Mouse (Mus musculus) kidney, embryonic 16.5 days (tissue): ENCODE data around the gene Zdhhc8. TPM values are rescaled to one million over a fixed set of nuclear protein-coding genes. Genes with fewer than 3 reads are reported as not detected.

Source experiments
- ATAC-seq: fragments of 200-750 bp; cut with Nextera tagmentation; 2 replicates; pipeline ENCODE4 v1.8.0; 2017; ENCODE audit warnings: moderate TSS enrichment; ENCODE audit not compliant: low FRiP score, low TSS enrichment
- H3K27ac ChIP-seq: fragments of 300-500 bp; sonication (generic); 2 replicates; pipeline ENCODE4 v1.5.1; 2014; ENCODE audit warnings: low read length
- H3K27me3 ChIP-seq: fragments of 300-500 bp; sonication (generic); 2 replicates; pipeline ENCODE4 v1.6.1; 2014; ENCODE audit warnings: low read length, control low read depth, mixed read lengths; ENCODE audit not compliant: insufficient read depth
- H3K36me3 ChIP-seq: fragments of 300-500 bp; sonication (generic); 2 replicates; pipeline ENCODE4 v1.6.1; 2014; ENCODE audit warnings: low read length, control low read depth, mixed read lengths; ENCODE audit not compliant: insufficient read depth
- H3K4me1 ChIP-seq: fragments of 300-500 bp; sonication (generic); 2 replicates; pipeline ENCODE4 v1.6.1; 2014; ENCODE audit warnings: low read length, control low read depth, mixed read lengths; ENCODE audit not compliant: insufficient read depth
- H3K4me2 ChIP-seq: fragments of 300-500 bp; sonication (generic); replicated peaks from 2 replicates; pipeline ENCODE4 v1.6.1; 2014; ENCODE audit warnings: low read depth, low read length
- H3K4me3 ChIP-seq: fragments of 300-500 bp; sonication (generic); 2 replicates; pipeline ENCODE4 v1.5.1; 2014; ENCODE audit warnings: mild to moderate bottlenecking, low read length
- H3K9ac ChIP-seq: fragments of 300-500 bp; sonication (generic); replicated peaks from 2 replicates; pipeline ENCODE4 v1.6.1; 2014; ENCODE audit warnings: low read length
- H3K9me3 ChIP-seq: fragments of 300-500 bp; sonication (generic); 2 replicates; pipeline ENCODE4 v1.6.1; 2016; ENCODE audit warnings: low read length, control low read depth
- WGBS: fragments of 180-500 bp; shearing (Covaris S2); extraction: QIAGEN DNeasy Blood & Tissue Kit; methylation state at CpG from one replicate; pipeline ENCODE4 v1.1.7; 2014; 5-methylcytosine and 5-hydroxymethylcytosine counted together
- polyA plus RNA-seq: library from polyadenylated mRNA; unstranded; fragments of >200 nt; fragmentation: Nextera tagmentation; extraction: Ambion mirVana; gene quantifications from 2 replicates; pipeline ENCODE4 v1.2.1, GENCODE M21; 2015

Zdhhc8 gene
- polyA plus RNA-seq, 1 experiment from 2014 or later = 11.6 TPM

DNA sequence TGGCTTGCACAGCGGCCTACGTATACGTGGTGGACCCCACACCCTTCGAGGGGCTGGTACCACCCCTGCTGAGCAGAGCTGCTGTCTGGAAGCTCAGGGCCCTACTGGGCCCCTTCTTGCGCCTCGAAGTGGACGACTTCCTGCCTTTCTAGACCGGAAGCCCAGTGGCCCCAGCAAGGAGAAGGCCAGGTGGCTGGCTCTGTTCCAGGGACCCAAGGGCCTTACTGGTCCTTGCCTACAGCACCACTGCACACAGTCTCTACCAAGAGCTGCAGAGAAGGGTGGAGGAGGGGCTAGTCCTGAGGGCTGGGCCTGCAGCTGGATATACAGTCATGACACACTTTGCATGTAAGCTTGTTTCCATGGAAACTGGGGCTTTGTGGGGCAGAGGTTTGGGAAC lies 14.9 kb downstream of the Zdhhc8 start:
- Histone ChIP-seq H3K9me3 (no peaks in the 10 kb centered on the region), H3K4me2 (no peak overlapping the region), H3K4me1 (peaks cover 8% of the 10 kb centered on the region), H3K27me3 (no peaks in the 10 kb centered on the region), H3K36me3 (peaks cover 28% of the 10 kb centered on the region), H3K9ac (0 out of 2 replicates have a peak overlapping the region, but pooled peaks have one; percentile 28), H3K27ac (no peak overlapping the region), H3K4me3 (no peak overlapping the region)
- 50% methylated on average over 8 of the region's 8 CpGs for WGBS
- peak; percentile 63; the same call in 1 of the 2 replicates for ATAC-seq

DNA sequence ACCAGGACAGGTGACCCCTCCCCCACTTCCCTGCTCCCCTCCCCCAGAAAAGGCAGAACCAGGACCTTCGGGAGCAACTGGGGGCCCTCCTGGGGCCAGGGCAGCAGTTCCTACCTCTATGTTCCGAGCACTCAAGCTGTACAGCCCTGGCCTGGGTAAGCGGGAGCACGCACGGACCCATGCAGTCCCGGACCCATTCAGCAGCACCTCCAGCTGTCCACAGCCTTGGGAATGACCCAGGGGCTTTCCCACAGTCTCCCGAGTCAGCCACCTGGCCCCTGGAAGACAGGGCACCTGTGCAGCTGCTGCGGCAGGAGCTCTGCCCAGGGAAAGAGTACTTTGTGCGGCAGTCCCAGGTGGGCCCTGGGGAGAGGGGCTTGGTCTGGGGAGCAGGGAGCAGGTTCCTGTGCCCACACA lies 16.3 kb downstream of the Zdhhc8 start:
- Histone ChIP-seq H3K4me2 (no peak overlapping the region), H3K4me3 (no peak overlapping the region), H3K36me3 (peaks cover 14% of the 10 kb centered on the region), H3K9me3 (no peaks in the 10 kb centered on the region), H3K4me1 (peaks cover 8% of the 10 kb centered on the region), H3K27me3 (no peaks in the 10 kb centered on the region), H3K9ac (no peak overlapping the region), H3K27ac (no peak overlapping the region)
- 66% methylated on average over 9 of the region's 9 CpGs for WGBS
- no peak for ATAC-seq

- H3K4me2 ChIP-seq = no peak within 1 kb of the TSS
- peaks cover 8% of the 10 kb centered on the region for H3K4me1 ChIP-seq
- H3K27me3 ChIP-seq = no peaks in the 10 kb centered on the region
- H3K9ac ChIP-seq = no peak within 1 kb of the TSS
- no peak for ATAC-seq
- WGBS = 85% methylated on average over 4 of the region's 4 CpGs
- no peak within 1 kb of the TSS for H3K27ac ChIP-seq
- H3K9me3 ChIP-seq = no peaks in the 10 kb centered on the region
- H3K36me3 ChIP-seq = peaks cover 4% of the 10 kb centered on the region
- H3K4me3 ChIP-seq = no peak within 1 kb of the TSS
Observed at GRCm38 (mm10) chr16:18217579-18217978, 17.4 kb downstream of the Zdhhc8 start, which contains the start of gene Ccdc188. Gene Ccdc188 (plus strand): TSS chr16:18217879.

- Histone ChIP-seq H3K36me3 (no peaks in the 10 kb centered on the region), H3K27ac (no peak overlapping the region), H3K4me1 (peaks cover 2% of the 10 kb centered on the region), H3K9me3 (no peaks in the 10 kb centered on the region), H3K27me3 (no peaks in the 10 kb centered on the region), H3K9ac (no peak overlapping the region), H3K4me3 (no peak overlapping the region), H3K4me2 (no peak overlapping the region)
- ATAC-seq = no peak
- WGBS = 85% methylated on average over 7 of the region's 7 CpGs
Observed at GRCm38 (mm10) chr16:18214858-18215257, 20.1 kb downstream of the Zdhhc8 start.

GRCm38 (mm10) chr16:18213689-18214088 lies 21.2 kb downstream of the Zdhhc8 start:
- Histone ChIP-seq H3K9ac (no peak overlapping the region), H3K9me3 (no peaks in the 10 kb centered on the region), H3K27me3 (no peaks in the 10 kb centered on the region), H3K36me3 (no peaks in the 10 kb centered on the region), H3K4me2 (no peak overlapping the region), H3K27ac (no peak overlapping the region), H3K4me1 (no peaks in the 10 kb centered on the region), H3K4me3 (no peak overlapping the region)
- WGBS = 48% methylated on average over 6 of the region's 6 CpGs
- ATAC-seq = no peak

DNA sequence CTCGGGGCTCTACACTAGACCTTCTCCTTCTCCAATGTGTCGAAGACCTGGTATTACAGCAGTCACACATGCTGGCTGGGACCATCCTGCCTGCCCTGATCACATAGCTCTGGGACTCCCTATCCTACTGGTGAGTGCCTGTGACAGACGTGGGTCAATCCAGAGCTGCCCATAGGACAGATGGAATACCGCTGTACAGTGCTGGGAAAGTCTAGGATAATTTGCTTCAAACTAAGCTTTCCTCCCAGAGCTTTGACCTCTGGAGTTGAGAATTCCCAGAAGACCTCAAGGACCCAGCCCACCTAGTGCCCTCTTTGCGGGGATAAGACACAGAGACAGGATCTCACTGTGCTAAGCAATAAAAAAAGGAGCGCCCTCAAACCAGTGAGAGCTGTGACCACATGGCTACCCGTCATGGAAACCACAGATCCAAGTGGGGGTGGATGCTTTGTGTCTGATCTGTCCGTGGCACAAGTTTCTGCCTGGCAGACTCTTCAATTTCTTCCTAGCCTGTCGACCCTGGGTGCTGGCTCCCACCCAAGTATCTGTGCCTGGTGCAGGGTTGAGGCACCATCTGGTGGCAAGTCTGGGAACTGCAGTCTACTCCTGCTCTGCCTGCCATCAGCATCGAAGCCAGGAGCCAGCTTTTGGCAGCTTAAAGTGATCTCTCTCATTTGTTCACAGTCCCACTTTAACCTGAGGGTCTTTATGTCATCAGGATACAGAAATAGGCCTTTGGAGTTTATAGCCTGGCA lies 23.3 kb downstream of the Zdhhc8 start:
- no peak overlapping the region for H3K4me3 ChIP-seq
- WGBS = 41% methylated on average over 10 of the region's 10 CpGs
- no peaks in the 10 kb centered on the region for H3K4me1 ChIP-seq
- no peak overlapping the region for H3K9ac ChIP-seq
- peak; percentile 57; the same call in 1 of the 2 replicates for ATAC-seq
- no peaks in the 10 kb centered on the region for H3K36me3 ChIP-seq
- H3K4me2 ChIP-seq = no peak overlapping the region
- no peaks in the 10 kb centered on the region for H3K27me3 ChIP-seq
- H3K27ac ChIP-seq = no peak overlapping the region
- H3K9me3 ChIP-seq = no peaks in the 10 kb centered on the region

DNA sequence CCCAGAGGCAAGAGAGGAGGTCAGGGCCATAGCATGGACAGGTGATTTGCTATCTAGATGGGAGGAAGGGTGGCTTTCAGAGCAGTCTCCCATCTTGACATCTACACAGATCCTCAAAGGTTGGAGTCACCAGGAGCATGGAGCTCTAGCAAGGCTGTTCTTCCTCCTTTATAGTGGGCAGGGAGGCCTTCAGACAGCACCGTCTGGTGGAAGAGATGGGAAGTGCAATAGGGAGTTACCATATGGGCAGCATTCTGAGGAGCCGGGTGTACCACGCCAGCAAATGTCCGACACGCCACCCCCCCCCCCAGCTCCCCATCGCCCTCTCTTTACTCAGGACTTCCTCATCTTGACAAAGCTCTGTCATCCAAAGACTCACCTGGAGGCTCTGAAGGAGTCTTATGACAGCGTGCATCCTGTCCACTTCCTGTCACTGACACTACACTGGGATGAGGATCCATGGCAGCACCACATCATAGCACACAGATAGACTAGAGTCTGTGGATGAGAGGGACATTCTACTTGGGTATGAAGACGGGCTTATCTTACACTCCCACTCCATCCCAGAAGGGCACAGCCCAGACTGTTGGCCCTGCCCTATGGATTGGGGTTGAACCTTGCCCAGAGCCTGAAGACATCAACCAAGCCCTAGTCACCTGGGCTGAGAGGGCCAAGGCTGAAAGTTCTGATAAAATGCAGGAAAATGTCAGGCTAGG lies 24.1 kb downstream of the Zdhhc8 start:
- Histone ChIP-seq H3K27me3 (no peaks in the 10 kb centered on the region), H3K4me2 (no peak overlapping the region), H3K4me3 (no peak overlapping the region), H3K9ac (no peak overlapping the region), H3K27ac (no peak overlapping the region), H3K9me3 (no peaks in the 10 kb centered on the region), H3K4me1 (no peaks in the 10 kb centered on the region), H3K36me3 (no peaks in the 10 kb centered on the region)
- peak; percentile 16; the same call in 1 of the 2 replicates for ATAC-seq
- 20% methylated on average over 8 of the region's 8 CpGs for WGBS

DNA sequence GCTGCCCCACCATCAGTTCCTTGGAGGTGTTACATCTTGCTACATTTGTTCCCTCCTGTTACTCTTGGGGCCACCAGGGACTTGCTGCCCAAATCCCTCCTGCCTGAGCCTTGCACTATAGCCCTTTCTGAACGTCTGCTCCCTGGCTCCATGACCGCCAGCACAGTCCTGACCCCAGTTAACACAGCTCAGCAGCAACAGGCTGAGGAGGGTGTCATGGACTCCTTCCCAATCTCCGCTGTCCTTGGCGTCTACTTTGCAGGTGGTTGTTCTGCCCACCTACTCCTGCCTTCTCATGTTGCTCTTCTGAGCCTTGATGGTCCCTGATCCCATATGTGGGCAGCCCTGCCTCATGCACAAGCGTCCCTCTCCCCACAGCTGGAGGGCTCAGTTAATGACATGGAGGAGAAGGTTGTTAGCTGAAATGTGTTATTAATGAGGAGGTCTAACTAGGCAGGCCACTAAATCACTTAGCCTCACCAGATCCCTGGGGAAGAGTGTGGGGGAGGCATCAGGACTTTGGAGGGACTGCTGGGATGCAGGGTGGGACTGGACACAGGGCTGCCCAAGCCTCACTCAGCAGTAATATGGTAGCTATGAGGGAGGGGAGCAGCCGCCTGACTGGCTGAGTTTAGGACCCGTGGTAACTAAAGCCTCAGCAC lies 31.4 kb downstream of the Zdhhc8 start:
- Histone ChIP-seq H3K4me1 (peaks cover 23% of the 10 kb centered on the region), H3K4me2 (no peak overlapping the region), H3K4me3 (no peak overlapping the region), H3K36me3 (no peaks in the 10 kb centered on the region), H3K9me3 (no peaks in the 10 kb centered on the region), H3K9ac (no peak overlapping the region), H3K27me3 (0 out of 2 replicates have a peak, but pooled peaks cover 3% of the 10 kb centered on the region), H3K27ac (peak overlapping the region; percentile 74; the same call in 1 of the 2 replicates)
- WGBS = 14% methylated on average over 7 of the region's 7 CpGs
- peak; percentile 89 for ATAC-seq

DNA sequence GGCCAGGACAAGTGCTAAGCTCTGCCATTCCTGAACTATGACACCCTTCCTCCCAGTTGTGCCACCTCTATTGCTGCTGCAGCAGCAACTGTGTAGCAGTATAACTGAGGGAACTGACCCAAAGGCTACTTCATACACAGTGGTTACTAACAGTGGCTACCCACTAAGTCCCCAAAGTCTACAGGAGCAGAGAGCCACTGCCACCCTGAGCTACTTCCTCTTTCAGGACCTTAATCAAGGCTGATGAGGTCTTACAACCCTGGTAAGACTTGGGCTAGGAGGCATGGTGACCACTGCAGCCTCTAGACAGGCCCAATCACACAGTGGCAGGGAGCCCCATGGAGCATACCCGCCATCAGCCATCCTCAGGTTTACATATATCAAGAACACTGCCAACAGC lies 32.9 kb downstream of the Zdhhc8 start:
- Histone ChIP-seq H3K27me3 (0 out of 2 replicates have a peak, but pooled peaks cover 3% of the 10 kb centered on the region), H3K9ac (no peak overlapping the region), H3K4me2 (no peak overlapping the region), H3K27ac (no peak overlapping the region), H3K4me1 (peaks cover 27% of the 10 kb centered on the region), H3K4me3 (no peak overlapping the region), H3K36me3 (no peaks in the 10 kb centered on the region), H3K9me3 (no peaks in the 10 kb centered on the region)
- 100% methylated on average over 1 of the region's 1 CpGs for WGBS
- ATAC-seq = no peak
